Mouse (Mus musculus) MEL (cell line): Measurements from ENCODE around the gene Ppfibp1. TPM values are rescaled to one million over a fixed set of nuclear protein-coding genes. Genes with fewer than 3 reads are reported as not detected.

Source experiments
- DNase-seq: peaks from one replicate; pipeline ENCODE4 v3.0.0; 2011; ENCODE audit warnings: low read depth, low spot score
- H3K27ac ChIP-seq: 2 replicates; pipeline ENCODE4 v1.5.1; 2012; ENCODE audit warnings: low read depth, mild to moderate bottlenecking, control low read depth, low read length, moderate library complexity; ENCODE audit not compliant: control insufficient read depth
- H3K27me3 ChIP-seq, 2 experiments: fragments of 150-350 bp in 1 of 2; sonication (generic) in 1 of 2; 2 replicates each; pipeline ENCODE4 v1.6.1; 2012; ENCODE audit warnings: low read length in 2 of 2, mild to moderate bottlenecking in 2 of 2, improper control_type of control experiment in 1 of 2, moderate library complexity in 1 of 2; ENCODE audit not compliant: insufficient read depth in 2 of 2, control insufficient read depth in 1 of 2
- H3K36me3 ChIP-seq, 2 experiments: 2 replicates each; pipeline ENCODE4 v1.6.1; 2012 to 2014; ENCODE audit warnings: low read length in 2 of 2, improper control_type of control experiment in 1 of 2, inconsistent platforms in 1 of 2, mild to moderate bottlenecking in 1 of 2; ENCODE audit not compliant: insufficient read depth in 2 of 2, control insufficient read depth in 1 of 2
- H3K4me1 ChIP-seq, 2 experiments: fragments of 150-350 bp in 1 of 2; sonication (generic) in 1 of 2; 2 replicates each; pipeline ENCODE4 v1.6.1; 2012; ENCODE audit warnings: low read length in 2 of 2, improper control_type of control experiment in 1 of 2, mild to moderate bottlenecking in 1 of 2; ENCODE audit not compliant: insufficient read depth in 2 of 2, control insufficient read depth in 1 of 2
- H3K4me3 ChIP-seq, 2 experiments: fragments of 150-350 bp in 1 of 2; sonication (generic) in 1 of 2; 2 replicates each; pipeline ENCODE4 v1.5.1; 2012; ENCODE audit warnings: low read depth in 2 of 2, low read length in 2 of 2, mild to moderate bottlenecking in 2 of 2, moderate library complexity in 2 of 2, control low read depth in 1 of 2, improper control_type of control experiment in 1 of 2; ENCODE audit not compliant: control insufficient read depth in 1 of 2, insufficient read depth in 1 of 2
- H3K79me2 ChIP-seq: 2 replicates; pipeline ENCODE4 v1.6.1; 2012; ENCODE audit warnings: mild to moderate bottlenecking, low read length, moderate library complexity; ENCODE audit not compliant: control insufficient read depth, poor library complexity, insufficient read depth
- H3K9ac ChIP-seq: 2 replicates; pipeline ENCODE4 v1.6.1; 2012; ENCODE audit warnings: low read depth, mild to moderate bottlenecking, control low read depth, low read length, moderate library complexity; ENCODE audit not compliant: control insufficient read depth, poor library complexity, severe bottlenecking
- H3K9me3 ChIP-seq: fragments of 150-350 bp; sonication (generic); replicated peaks from 2 replicates; pipeline ENCODE4 v1.6.1; 2012; ENCODE audit warnings: mild to moderate bottlenecking, low read length, improper control_type of control experiment, moderate library complexity; ENCODE audit not compliant: insufficient read depth
- CHD1 ChIP-seq: IDR thresholded peaks from 2 replicates; pipeline ENCODE4 v1.6.1; 2012; ENCODE audit warnings: low read depth, mild to moderate bottlenecking, inconsistent platforms, low read length, improper control_type of control experiment
- CHD2 ChIP-seq: IDR thresholded peaks from 2 replicates; pipeline ENCODE4 v1.6.1; 2011; ENCODE audit warnings: low read length, improper control_type of control experiment
- CTCF ChIP-seq, 3 experiments: IDR thresholded peaks in 2 of 3; conservative IDR thresholded peaks in 1 of 3; 2 replicates each; pipeline ENCODE4 v1.5.1; 2011 to 2012; ENCODE audit warnings: low read length in 3 of 3, low read depth in 2 of 3, mild to moderate bottlenecking in 2 of 3, improper control_type of control experiment in 1 of 3, inconsistent platforms in 1 of 3, mixed read lengths in 1 of 3, moderate library complexity in 1 of 3; ENCODE audit not compliant: control insufficient read depth in 1 of 3, insufficient read depth in 1 of 3, poor library complexity in 1 of 3, severe bottlenecking in 1 of 3
- E2F4 ChIP-seq: IDR thresholded peaks from 2 replicates; pipeline ENCODE4 v1.6.1; 2011; ENCODE audit warnings: low read depth, low read length, improper control_type of control experiment, borderline replicate concordance
- ETS1 ChIP-seq: IDR thresholded peaks from 2 replicates; pipeline ENCODE4 v1.6.1; 2012; ENCODE audit warnings: low read depth, mild to moderate bottlenecking, inconsistent platforms, low read length, improper control_type of control experiment, moderate library complexity
- HCFC1 ChIP-seq: IDR thresholded peaks from 2 replicates; pipeline ENCODE4 v1.6.1; 2012; ENCODE audit warnings: low read depth, mild to moderate bottlenecking, inconsistent platforms, low read length, improper control_type of control experiment, moderate library complexity
- JUND ChIP-seq: IDR thresholded peaks from 2 replicates; pipeline ENCODE4 v1.6.1; 2011; ENCODE audit warnings: low read depth, mild to moderate bottlenecking, improper control_type of control experiment, low read length
- KAT2A ChIP-seq: conservative IDR thresholded peaks from 2 replicates; pipeline ENCODE4 v1.6.1; 2012; ENCODE audit warnings: low read depth, low read length, improper control_type of control experiment, inconsistent platforms
- MAFK ChIP-seq: IDR thresholded peaks from 2 replicates; pipeline ENCODE4 v1.6.1; 2011; ENCODE audit warnings: low read depth, mild to moderate bottlenecking, low read length, improper control_type of control experiment, borderline replicate concordance
- MXI1 ChIP-seq: IDR thresholded peaks from 2 replicates; pipeline ENCODE4 v1.6.1; 2011; ENCODE audit warnings: mild to moderate bottlenecking, low read depth, low read length, improper control_type of control experiment
- MYC ChIP-seq: IDR thresholded peaks from 2 replicates; pipeline ENCODE4 v1.6.1; 2011; ENCODE audit warnings: low read depth, mild to moderate bottlenecking, low read length, improper control_type of control experiment, moderate library complexity
- NRF1 ChIP-seq: IDR thresholded peaks from 2 replicates; pipeline ENCODE4 v1.6.1; 2014; ENCODE audit warnings: low read depth, mild to moderate bottlenecking, inconsistent platforms, low read length, improper control_type of control experiment, moderate library complexity; ENCODE audit not compliant: poor library complexity, insufficient read depth, severe bottlenecking
- POLR2A ChIP-seq, 2 experiments: IDR thresholded peaks; 2 replicates each; pipeline ENCODE4 v1.6.1; 2011 to 2012; ENCODE audit warnings: low read length in 2 of 2, mild to moderate bottlenecking in 2 of 2, control low read depth in 1 of 2, improper control_type of control experiment in 1 of 2, low read depth in 1 of 2, moderate library complexity in 1 of 2; ENCODE audit not compliant: control insufficient read depth in 1 of 2, insufficient read depth in 1 of 2, poor library complexity in 1 of 2
- POLR2AphosphoS2 ChIP-seq: IDR thresholded peaks from 2 replicates; pipeline ENCODE4 v1.6.1; 2011; ENCODE audit warnings: low read length, improper control_type of control experiment
- RCOR1 ChIP-seq: IDR thresholded peaks from 2 replicates; pipeline ENCODE4 v1.6.1; 2012; ENCODE audit warnings: low read depth, mild to moderate bottlenecking, inconsistent platforms, low read length, improper control_type of control experiment
- SIN3A ChIP-seq: IDR thresholded peaks from 2 replicates; pipeline ENCODE4 v1.6.1; 2012; ENCODE audit warnings: low read length, improper control_type of control experiment, inconsistent platforms
- SMC3 ChIP-seq: IDR thresholded peaks from 2 replicates; pipeline ENCODE4 v1.6.1; 2011; ENCODE audit warnings: low read depth, low read length, improper control_type of control experiment
- TBP ChIP-seq: IDR thresholded peaks from 2 replicates; pipeline ENCODE4 v1.8.0; 2011; ENCODE audit warnings: low read depth, low read length, improper control_type of control experiment
- USF1 ChIP-seq: IDR thresholded peaks from 2 replicates; pipeline ENCODE4 v1.6.1; 2014; ENCODE audit warnings: low read depth, mild to moderate bottlenecking, inconsistent platforms, low read length, improper control_type of control experiment, moderate library complexity
- USF2 ChIP-seq, 2 experiments: IDR thresholded peaks; 2 replicates each; pipeline ENCODE4 v1.6.1; 2011 to 2012; ENCODE audit warnings: improper control_type of control experiment in 2 of 2, low read length in 2 of 2, borderline replicate concordance in 1 of 2, inconsistent platforms in 1 of 2, low read depth in 1 of 2, mild to moderate bottlenecking in 1 of 2; ENCODE audit not compliant: insufficient read depth in 1 of 2
- ZC3H11A ChIP-seq: IDR thresholded peaks from 2 replicates; pipeline ENCODE4 v1.6.1; 2012; ENCODE audit warnings: low read depth, mild to moderate bottlenecking, inconsistent platforms, low read length, improper control_type of control experiment
- ZKSCAN1 ChIP-seq: IDR thresholded peaks from 2 replicates; pipeline ENCODE4 v1.6.1; 2012; ENCODE audit warnings: low read depth, mild to moderate bottlenecking, inconsistent platforms, low read length, improper control_type of control experiment, moderate library complexity
- ZNF384 ChIP-seq: IDR thresholded peaks from 2 replicates; pipeline ENCODE4 v1.6.1; 2012; ENCODE audit warnings: low read depth, mild to moderate bottlenecking, inconsistent platforms, low read length, improper control_type of control experiment
- polyA plus RNA-seq, 2 experiments: library from polyadenylated mRNA; stranded (reverse) in 1 of 2; unstranded in 1 of 2; fragments of >175 nt in 1 of 2; fragments of >200 nt in 1 of 2; gene quantifications; 2 replicates each; pipeline versions ENCODE4 v1.2.1 to v1.2.4; 2012; ENCODE audit warnings: low replicate concordance in 2 of 2, low read depth in 1 of 2; ENCODE audit not compliant: insufficient read length in 2 of 2, insufficient read depth in 1 of 2, missing spikeins in 1 of 2
- total RNA-seq: library from RNA; depleted of rRNA; stranded (reverse); fragments of 300-350 nt; gene quantifications from 2 replicates; pipeline ENCODE4 v1.2.3, GENCODE M21; 2012

The Ppfibp1 gene
- total and polyA plus RNA-seq, 3 experiments, result 12.2 to 14.6 TPM; not detected in 1

- H3K36me3 ChIP-seq, result peaks cover 0 to 14% of the 10 kb centered on the region in 2 experiments; a peak in 2 of 4 replicates
- H3K9ac ChIP-seq, result no peak overlapping the region
- peaks cover 3 to 9% of the 10 kb centered on the region in 2 experiments for H3K4me1 ChIP-seq
- TF ChIP-seq ZC3H11A, result no peak
- no peak for TF ChIP-seq NRF1
- TF ChIP-seq ZKSCAN1, result no peak
- TF ChIP-seq MXI1, result no peak
- TF ChIP-seq POLR2AphosphoS2, result no peak
- TF ChIP-seq HCFC1, result no peak
- no peak for TF ChIP-seq SIN3A
- no peak for TF ChIP-seq JUND
- no peak for TF ChIP-seq POLR2A (IDR thresholded peaks at IDR 0.05; ENCODE audit: control insufficient read depth in 1 of 2, insufficient read depth in 1 of 2, low read depth in 1 of 2, low read length in 2 of 2, poor library complexity in 1 of 2)
- no peak for TF ChIP-seq E2F4
- no peak for DNase-seq
- no peak overlapping the region for H3K27ac ChIP-seq
- H3K27me3 ChIP-seq, result no peaks in the 10 kb centered on the region
- H3K79me2 ChIP-seq, result no peaks in the 10 kb centered on the region
- no peak overlapping the region for H3K4me3 ChIP-seq
- H3K9me3 ChIP-seq, result no peaks in the 10 kb centered on the region
Observed at GRCm38 (mm10) chr6:146917396-146917795, 29.1 kb downstream of the Ppfibp1 start.

GRCm38 (mm10) chr6:146918341-146918740 lies 30.1 kb downstream of the Ppfibp1 start:
- no peak for DNase-seq
- no peaks in the 10 kb centered on the region for H3K9me3 ChIP-seq
- no peaks in the 10 kb centered on the region for H3K27me3 ChIP-seq
- H3K27ac ChIP-seq, result no peak overlapping the region
- H3K4me3 ChIP-seq, result no peak overlapping the region
- no peak for TF ChIP-seq SMC3
- no peak for TF ChIP-seq USF1
- TF ChIP-seq CHD2, result no peak
- no peak for TF ChIP-seq MAFK
- TF ChIP-seq JUND, result no peak
- no peak for TF ChIP-seq CHD1
- no peaks in the 10 kb centered on the region for H3K79me2 ChIP-seq
- H3K9ac ChIP-seq, result no peak overlapping the region
- peaks cover 0 to 2% of the 10 kb centered on the region in 2 experiments; a peak in 2 of 4 replicates for H3K4me1 ChIP-seq
- peaks cover 0 to 5% of the 10 kb centered on the region in 2 experiments; a peak in 2 of 4 replicates for H3K36me3 ChIP-seq

- Histone ChIP-seq H3K9me3 (no peaks in the 10 kb centered on the region), H3K27ac (no peak overlapping the region), H3K27me3 (no peaks in the 10 kb centered on the region), H3K36me3 (no peaks in the 10 kb centered on the region), H3K79me2 (no peaks in the 10 kb centered on the region), H3K9ac (no peak overlapping the region)
- TF ChIP-seq CTCF (IDR thresholded peaks at IDR 0.05 in 2 of 3, conservative IDR thresholded peaks at IDR 0.05 in 1 of 3; ENCODE audit: control insufficient read depth in 1 of 3, insufficient read depth in 1 of 3, low read depth in 2 of 3, low read length in 3 of 3, poor library complexity in 1 of 3, severe bottlenecking in 1 of 3) (no peak), JUND (no peak), MXI1 (no peak), TBP (no peak), KAT2A (no peak), NRF1 (no peak), USF2 (IDR thresholded peaks at IDR 0.05; ENCODE audit: borderline replicate concordance in 1 of 2, insufficient read depth in 1 of 2, low read depth in 1 of 2, low read length in 2 of 2) (no peak), CHD1 (no peak), ZNF384 (no peak), SIN3A (no peak), SMC3 (no peak), ETS1 (no peak), E2F4 (no peak), MYC (no peak), MAFK (no peak), RCOR1 (no peak), POLR2A (IDR thresholded peaks at IDR 0.05; ENCODE audit: control insufficient read depth in 1 of 2, insufficient read depth in 1 of 2, low read depth in 1 of 2, low read length in 2 of 2, poor library complexity in 1 of 2) (no peak), ZC3H11A (no peak)
- TF ChIP-seq, all 39 proteins: peak for 0
- no peak overlapping the region for H3K4me3 ChIP-seq
- DNase-seq, result no peak
- H3K4me1 ChIP-seq, result no peaks in the 10 kb centered on the region
Observed at GRCm38 (mm10) chr6:146926415-146926980, 38.2 kb downstream of the Ppfibp1 start.
